Mouse (Mus musculus): ENCODE measurements around the gene Myrfl. TPM values are rescaled to one million over a fixed set of nuclear protein-coding genes. Genes with fewer than 3 reads are reported as not detected.

Gene Myrfl
- polyA plus RNA-seq, 1 experiment from 2014 or later, result 0.05 TPM

DNA sequence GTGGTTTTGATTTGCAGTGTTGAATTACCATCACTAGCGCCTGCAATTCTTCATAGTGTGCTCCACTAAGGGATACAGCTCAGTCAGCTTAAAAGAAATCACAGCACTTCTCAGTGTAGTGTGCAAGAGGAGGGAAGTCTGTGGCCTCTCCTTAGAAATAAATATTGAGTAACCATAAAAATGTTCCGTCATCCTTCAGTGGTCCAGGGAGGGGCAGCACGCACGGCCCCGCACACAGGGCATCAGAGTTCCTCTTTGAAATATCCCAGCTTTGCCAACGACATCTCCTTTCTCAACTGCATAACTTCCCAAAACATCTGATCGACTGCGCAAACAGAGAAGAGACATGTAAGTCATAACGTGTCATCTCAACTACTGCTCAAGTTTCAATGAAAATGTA, 10.1 kb upstream of the Myrfl start:
- ATAC-seq, result no peak
- Histone ChIP-seq H3K27me3 (no peaks in the 10 kb centered on the region), H3K4me1 (no peaks in the 10 kb centered on the region), H3K9me3 (replicated peaks) (no peaks in the 10 kb centered on the region), H3K9ac (no peak overlapping the region), H3K27ac (no peak overlapping the region), H3K36me3 (ENCODE audit: poor library complexity, severe bottlenecking) (peaks cover 72% of the 10 kb centered on the region), H3K4me3 (no peak overlapping the region), H3K4me2 (no peak overlapping the region)
- 97% methylated on average over 9 of the region's 9 CpGs for WGBS

- Histone ChIP-seq H3K4me3 (no peak overlapping the region), H3K9me3 (replicated peaks) (no peaks in the 10 kb centered on the region), H3K4me1 (no peaks in the 10 kb centered on the region), H3K27me3 (no peaks in the 10 kb centered on the region), H3K4me2 (no peak overlapping the region), H3K36me3 (ENCODE audit: poor library complexity, severe bottlenecking) (peaks cover 49% of the 10 kb centered on the region), H3K9ac (no peak overlapping the region), H3K27ac (no peak overlapping the region)
- 89% methylated on average over 10 of the region's 10 CpGs for WGBS
- no peak for ATAC-seq
Observed at GRCm38 (mm10) chr10:116904503-116904908, 7.8 kb upstream of the Myrfl start.

- no peaks in the 10 kb centered on the region for H3K9me3 ChIP-seq (replicated peaks)
Observed at GRCm38 (mm10) chr10:116895108-116895833, 1.4 kb downstream of the Myrfl start.

GRCm38 (mm10) chr10:116894540-116894939, 2.2 kb downstream of the Myrfl start:
- no peak overlapping the region for H3K27ac ChIP-seq
- H3K36me3 ChIP-seq (ENCODE audit: poor library complexity, severe bottlenecking), result no peaks in the 10 kb centered on the region
- no peak overlapping the region for H3K9ac ChIP-seq
- ATAC-seq, result no peak
- no peak overlapping the region for H3K4me3 ChIP-seq
- H3K4me2 ChIP-seq, result no peak overlapping the region
- H3K9me3 ChIP-seq (replicated peaks), result no peaks in the 10 kb centered on the region
- H3K27me3 ChIP-seq, result no peaks in the 10 kb centered on the region
- no peaks in the 10 kb centered on the region for H3K4me1 ChIP-seq
- whole genome bisulfite sequencing, result 73% methylated on average over 6 of the region's 6 CpGs

More at GRCm38 (mm10) chr10:116895108-116895833, 1.4 kb downstream of the Myrfl start:
- H3K27me3 ChIP-seq, result no peaks in the 10 kb centered on the region
- no peak overlapping the region for H3K27ac ChIP-seq
- H3K36me3 ChIP-seq (ENCODE audit: poor library complexity, severe bottlenecking), result no peaks in the 10 kb centered on the region
- H3K4me1 ChIP-seq, result no peaks in the 10 kb centered on the region
- H3K9ac ChIP-seq, result no peak overlapping the region
- no peak overlapping the region for H3K4me3 ChIP-seq
- no peak overlapping the region for H3K4me2 ChIP-seq
- no peak for ATAC-seq
- 90% methylated on average over 12 of the region's 12 CpGs for WGBS

- H3K9me3 ChIP-seq (replicated peaks), result no peaks in the 10 kb centered on the region
- H3K4me1 ChIP-seq, result no peaks in the 10 kb centered on the region
- no peak overlapping the region for H3K9ac ChIP-seq
- H3K4me2 ChIP-seq, result no peak overlapping the region
- H3K4me3 ChIP-seq, result no peak overlapping the region
- H3K36me3 ChIP-seq (ENCODE audit: poor library complexity, severe bottlenecking), result no peaks in the 10 kb centered on the region
- 27% methylated on average over 3 of the region's 3 CpGs for WGBS
- ATAC-seq, result no peak
- H3K27me3 ChIP-seq, result no peaks in the 10 kb centered on the region
- H3K27ac ChIP-seq, result no peak overlapping the region
Observed at GRCm38 (mm10) chr10:116893753-116894152, 3.0 kb downstream of the Myrfl start.

- ATAC-seq, result peak; percentile 76
- no peak overlapping the region for H3K9ac ChIP-seq
- WGBS, result 59% methylated on average over 5 of the region's 5 CpGs
- H3K27ac ChIP-seq, result no peak overlapping the region
- H3K9me3 ChIP-seq (replicated peaks), result no peaks in the 10 kb centered on the region
- H3K27me3 ChIP-seq, result no peaks in the 10 kb centered on the region
- no peaks in the 10 kb centered on the region for H3K36me3 ChIP-seq (ENCODE audit: poor library complexity, severe bottlenecking)
- H3K4me1 ChIP-seq, result no peaks in the 10 kb centered on the region
- no peak overlapping the region for H3K4me2 ChIP-seq
- H3K4me3 ChIP-seq, result no peak overlapping the region
Observed at GRCm38 (mm10) chr10:116890587-116890986, 6.1 kb downstream of the Myrfl start.

DNA sequence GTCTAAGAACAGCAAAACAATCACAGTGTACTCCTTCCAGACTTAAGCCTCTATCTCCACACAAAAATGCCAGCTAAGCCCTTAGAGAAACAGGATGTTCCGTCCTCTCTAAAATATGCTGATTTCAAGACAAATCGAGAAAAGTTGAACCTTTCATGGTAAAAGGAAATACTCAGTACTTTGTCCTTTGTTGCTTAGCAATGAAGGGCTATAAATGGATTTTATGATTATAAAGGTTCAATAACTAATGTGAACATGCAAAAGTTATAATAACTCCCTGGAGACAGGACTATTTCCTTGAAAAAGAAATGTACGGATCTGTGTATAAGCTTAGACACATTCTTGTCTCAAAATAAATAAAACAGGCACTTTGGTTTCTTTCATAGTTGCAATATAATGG, 12.2 kb downstream of the Myrfl start:
- no peaks in the 10 kb centered on the region for H3K4me1 ChIP-seq
- no peak overlapping the region for H3K9ac ChIP-seq
- H3K4me2 ChIP-seq, result no peak overlapping the region
- no peak for ATAC-seq
- H3K27ac ChIP-seq, result no peak overlapping the region
- 89% methylated on average over 3 of the region's 3 CpGs for WGBS
- no peaks in the 10 kb centered on the region for H3K9me3 ChIP-seq (replicated peaks)
- H3K27me3 ChIP-seq, result no peaks in the 10 kb centered on the region
- H3K4me3 ChIP-seq, result no peak overlapping the region
- no peaks in the 10 kb centered on the region for H3K36me3 ChIP-seq (ENCODE audit: poor library complexity, severe bottlenecking)

DNA sequence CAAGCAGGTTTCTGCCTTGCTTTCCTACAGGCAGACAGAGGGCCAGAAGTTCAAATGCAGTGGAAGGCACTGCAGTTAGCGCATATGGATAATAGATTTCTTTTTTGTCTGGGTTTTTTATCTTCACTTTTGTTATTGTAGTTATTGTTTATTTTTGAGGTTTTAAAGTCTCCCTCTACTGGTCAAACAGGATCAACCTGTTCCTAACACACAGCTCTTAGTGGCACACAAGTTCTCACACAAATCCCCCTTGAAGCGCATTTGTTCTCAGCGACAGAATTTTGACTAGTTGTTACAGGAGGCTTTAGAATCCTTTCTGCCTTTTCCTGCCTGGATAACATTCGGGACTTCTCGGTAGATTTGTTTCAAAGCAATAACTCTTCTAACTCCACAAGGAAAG, 13.2 kb downstream of the Myrfl start:
- no peaks in the 10 kb centered on the region for H3K27me3 ChIP-seq
- no peak overlapping the region for H3K9ac ChIP-seq
- H3K4me1 ChIP-seq, result no peaks in the 10 kb centered on the region
- no peak for ATAC-seq
- no peak overlapping the region for H3K4me2 ChIP-seq
- no peak overlapping the region for H3K27ac ChIP-seq
- no peaks in the 10 kb centered on the region for H3K36me3 ChIP-seq (ENCODE audit: poor library complexity, severe bottlenecking)
- H3K4me3 ChIP-seq, result no peak overlapping the region
- WGBS, result 69% methylated on average over 5 of the region's 5 CpGs
- no peaks in the 10 kb centered on the region for H3K9me3 ChIP-seq (replicated peaks)

DNA sequence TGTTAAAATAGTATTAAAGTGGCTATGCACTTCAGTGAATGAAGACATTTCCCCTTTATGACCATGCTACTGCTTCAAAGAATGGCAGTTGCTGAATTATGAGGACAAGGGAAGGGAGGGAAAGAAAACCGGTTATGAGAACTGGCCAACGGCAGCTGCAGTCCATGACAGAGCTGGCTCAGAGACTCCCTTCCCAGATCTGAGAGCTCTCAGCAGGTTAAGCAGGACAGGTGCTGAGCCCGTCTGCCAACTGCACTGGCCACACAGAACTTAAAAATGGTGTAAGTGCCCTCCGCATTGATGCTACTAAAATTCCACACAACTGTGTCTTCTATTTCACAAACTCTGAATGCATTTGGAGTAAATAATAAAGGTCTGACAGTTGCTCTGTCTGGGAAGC, 19.3 kb downstream of the Myrfl start:
- Histone ChIP-seq H3K9me3 (replicated peaks) (no peaks in the 10 kb centered on the region), H3K36me3 (ENCODE audit: poor library complexity, severe bottlenecking) (no peaks in the 10 kb centered on the region)
- 87% methylated on average over 4 of the region's 4 CpGs for WGBS

DNA sequence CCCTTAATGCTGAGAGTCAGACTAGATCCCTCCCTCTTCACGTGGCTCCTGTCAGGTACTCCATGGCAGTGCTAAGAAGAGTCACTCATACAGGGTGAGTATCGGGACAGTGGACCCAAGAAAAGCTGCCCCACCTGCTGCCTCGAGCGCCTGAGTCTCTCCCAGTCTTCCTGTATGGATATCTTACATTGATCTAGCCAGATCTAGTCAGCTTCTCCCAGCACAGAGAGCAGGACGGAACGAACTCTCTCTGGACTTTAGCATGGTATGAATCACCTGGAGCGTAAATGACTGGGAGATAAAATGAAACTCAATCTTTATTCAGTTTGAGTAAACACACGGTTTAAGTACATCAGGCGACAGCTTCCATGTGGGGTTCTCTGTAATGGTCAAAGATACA, 22.2 kb downstream of the Myrfl start:
- 91% methylated on average over 9 of the region's 9 CpGs for WGBS
- no peaks in the 10 kb centered on the region for H3K36me3 ChIP-seq (ENCODE audit: poor library complexity, severe bottlenecking)
- no peak overlapping the region for H3K4me2 ChIP-seq
- H3K27ac ChIP-seq, result no peak overlapping the region
- H3K4me3 ChIP-seq, result no peak overlapping the region
- no peak overlapping the region for H3K9ac ChIP-seq
- no peaks in the 10 kb centered on the region for H3K27me3 ChIP-seq
- no peak for ATAC-seq
- no peaks in the 10 kb centered on the region for H3K9me3 ChIP-seq (replicated peaks)
- H3K4me1 ChIP-seq, result no peaks in the 10 kb centered on the region

More for the DNA sequence above, 19.3 kb downstream of the Myrfl start:
- no peaks in the 10 kb centered on the region for H3K27me3 ChIP-seq
- H3K4me1 ChIP-seq, result no peaks in the 10 kb centered on the region
- ATAC-seq, result no peak
- no peak overlapping the region for H3K4me3 ChIP-seq
- no peak overlapping the region for H3K4me2 ChIP-seq
- H3K9ac ChIP-seq, result no peak overlapping the region
- no peak overlapping the region for H3K27ac ChIP-seq

GRCm38 (mm10) chr10:116872016-116872410, 24.7 kb downstream of the Myrfl start:
- ATAC-seq, result no peak
- Histone ChIP-seq H3K9me3 (replicated peaks) (no peaks in the 10 kb centered on the region), H3K27ac (no peak overlapping the region), H3K4me1 (no peaks in the 10 kb centered on the region), H3K9ac (no peak overlapping the region), H3K36me3 (ENCODE audit: poor library complexity, severe bottlenecking) (no peaks in the 10 kb centered on the region), H3K27me3 (no peaks in the 10 kb centered on the region), H3K4me3 (no peak overlapping the region), H3K4me2 (no peak overlapping the region)
- WGBS, result 82% methylated on average over 14 of the region's 14 CpGs

- WGBS, result 89% methylated on average over 12 of the region's 12 CpGs
- ATAC-seq, result peak; percentile 85; the same call in 1 of the 2 replicates
- Histone ChIP-seq H3K27me3 (no peaks in the 10 kb centered on the region), H3K36me3 (ENCODE audit: poor library complexity, severe bottlenecking) (no peaks in the 10 kb centered on the region), H3K9me3 (replicated peaks) (no peaks in the 10 kb centered on the region), H3K9ac (no peak overlapping the region), H3K4me2 (no peak overlapping the region), H3K4me3 (no peak overlapping the region), H3K27ac (no peak overlapping the region), H3K4me1 (no peaks in the 10 kb centered on the region)
Observed at GRCm38 (mm10) chr10:116871329-116872015, 25.2 kb downstream of the Myrfl start.
